Mouse (Mus musculus) hindbrain, embryonic 10.5 days (tissue): ENCODE results near the gene Arap1. TPM values are rescaled to one million over a fixed set of nuclear protein-coding genes. Genes with fewer than 3 reads are reported as not detected.

Experiments used
- DNase-seq: peaks from one replicate; pipeline ENCODE4 v3.0.0-alpha.2; 2017; ENCODE audit warnings: low spot score
- H3K27ac ChIP-seq: fragments of 300-500 bp; sonication (generic); 2 replicates; pipeline ENCODE4 v1.5.1; 2016; ENCODE audit warnings: mild to moderate bottlenecking, moderate library complexity
- H3K27me3 ChIP-seq: fragments of 300-500 bp; sonication (generic); 2 replicates; pipeline ENCODE4 v1.6.1; 2016; ENCODE audit warnings: mild to moderate bottlenecking; ENCODE audit not compliant: poor library complexity, insufficient read depth, severe bottlenecking
- H3K36me3 ChIP-seq: fragments of 300-500 bp; sonication (generic); 2 replicates; pipeline ENCODE4 v1.6.1; 2016; ENCODE audit warnings: mild to moderate bottlenecking, moderate library complexity
- H3K4me1 ChIP-seq: fragments of 300-500 bp; sonication (generic); replicated peaks from 2 replicates; pipeline ENCODE4 v1.6.1; 2016; ENCODE audit warnings: mild to moderate bottlenecking
- H3K4me3 ChIP-seq: fragments of 300-500 bp; sonication (generic); 2 replicates; pipeline ENCODE4 v1.5.1; 2016; ENCODE audit warnings: mild to moderate bottlenecking, moderate library complexity
- H3K9me3 ChIP-seq: fragments of 300-500 bp; sonication (generic); 2 replicates; pipeline ENCODE4 v1.6.1; 2016; ENCODE audit warnings: mild to moderate bottlenecking, moderate library complexity
- WGBS: fragments of 180-500 bp; shearing (Covaris S2); methylation state at CpG from one replicate; pipeline ENCODE4 v1.1.7; 2016; 5-methylcytosine and 5-hydroxymethylcytosine counted together
- polyA plus RNA-seq: library from polyadenylated mRNA; unstranded; fragments of >200 nt; fragmentation: Nextera tagmentation; extraction: Ambion mirVana; gene quantifications from 2 replicates; pipeline ENCODE4 v1.2.1, GENCODE M21; 2016

Gene Arap1
- polyA plus RNA-seq, 1 experiment from 2014 or later, result 19.2 TPM

DNA sequence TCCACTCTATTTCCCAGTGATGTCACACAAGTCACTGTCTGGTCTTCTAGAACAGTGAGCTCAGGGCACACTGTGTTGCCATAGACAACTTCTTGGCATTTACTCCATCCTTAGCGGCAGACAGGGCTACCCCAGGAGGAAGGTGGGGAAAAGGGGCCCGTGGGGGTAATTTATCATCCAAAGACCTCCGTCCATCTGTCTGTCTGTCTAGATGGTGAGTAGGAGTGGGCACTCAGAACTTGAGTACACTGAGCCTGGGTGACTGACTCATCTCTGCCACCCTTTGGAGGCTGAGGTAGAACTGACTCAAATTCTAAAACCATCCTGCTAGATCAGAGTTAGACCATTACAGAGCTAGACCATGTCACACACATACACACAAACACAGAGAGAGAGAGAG, 30.9 kb upstream of the Arap1 start, which contains the start of gene Stard10:
Gene Stard10, plus strand, starts transcription at position 73 of the 400 bp plus-strand sequence.
- no peak for DNase-seq
- Histone ChIP-seq H3K27me3 (peaks cover 45% of the 10 kb centered on the region), H3K36me3 (no peaks in the 10 kb centered on the region), H3K27ac (no peak within 1 kb of the TSS), H3K9me3 (no peaks in the 10 kb centered on the region), H3K4me3 (no peak within 1 kb of the TSS), H3K4me1 (peaks cover 18% of the 10 kb centered on the region)
- 86% methylated on average over 3 of the region's 3 CpGs for WGBS

DNA sequence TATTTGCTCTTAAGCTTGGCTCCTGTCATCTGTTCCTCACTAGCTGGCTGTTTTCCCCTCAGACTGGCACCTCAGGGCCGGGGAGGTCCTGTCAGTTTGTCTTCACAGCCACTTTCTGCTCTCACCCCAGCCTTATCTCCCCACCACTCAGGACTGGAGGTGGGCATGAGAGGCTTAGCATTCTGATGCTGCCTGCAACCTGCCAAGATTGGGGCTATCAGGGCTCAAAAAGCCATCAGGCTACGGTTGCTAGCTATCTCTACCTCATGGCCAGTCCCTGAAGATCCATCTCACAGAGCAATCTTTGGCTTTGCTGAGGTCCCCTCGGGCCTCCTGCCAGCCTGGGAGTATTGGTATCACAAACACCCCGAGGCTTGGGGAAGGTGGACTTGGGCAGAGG, 29.0 kb upstream of the Arap1 start:
- Histone ChIP-seq H3K36me3 (no peaks in the 10 kb centered on the region), H3K4me3 (no peak overlapping the region), H3K27me3 (peaks cover 63% of the 10 kb centered on the region), H3K9me3 (no peaks in the 10 kb centered on the region), H3K27ac (no peak overlapping the region), H3K4me1 (peaks cover 33% of the 10 kb centered on the region)
- WGBS, result 76% methylated on average over 4 of the region's 4 CpGs
- no peak for DNase-seq

DNA sequence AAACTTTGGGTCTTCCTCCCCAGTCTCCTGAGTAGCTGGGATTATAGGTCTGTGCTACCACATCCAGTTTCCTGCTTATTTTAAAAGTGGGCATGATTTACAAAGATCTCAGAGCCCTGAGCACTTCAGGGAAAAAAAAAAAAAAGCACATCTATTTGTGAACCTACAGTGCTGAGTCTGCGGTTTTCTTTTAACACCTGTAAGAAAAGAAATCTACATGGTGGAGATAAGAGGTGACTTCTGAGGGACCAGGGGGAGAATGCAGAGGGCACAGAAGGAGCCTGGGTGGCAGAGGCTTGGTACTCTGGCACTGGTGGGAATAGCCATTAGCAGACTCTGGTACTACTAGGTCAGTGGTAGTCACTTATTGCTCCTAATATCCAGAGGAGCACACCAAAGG, 28.1 kb upstream of the Arap1 start:
- Histone ChIP-seq H3K27me3 (peaks cover 65% of the 10 kb centered on the region), H3K4me3 (0 out of 2 replicates have a peak overlapping the region, but pooled peaks have one; percentile 82), H3K27ac (no peak overlapping the region), H3K9me3 (no peaks in the 10 kb centered on the region), H3K4me1 (peaks cover 37% of the 10 kb centered on the region), H3K36me3 (no peaks in the 10 kb centered on the region)
- DNase-seq, result no peak
- 86% methylated on average over 1 of the region's 1 CpGs for WGBS

DNA sequence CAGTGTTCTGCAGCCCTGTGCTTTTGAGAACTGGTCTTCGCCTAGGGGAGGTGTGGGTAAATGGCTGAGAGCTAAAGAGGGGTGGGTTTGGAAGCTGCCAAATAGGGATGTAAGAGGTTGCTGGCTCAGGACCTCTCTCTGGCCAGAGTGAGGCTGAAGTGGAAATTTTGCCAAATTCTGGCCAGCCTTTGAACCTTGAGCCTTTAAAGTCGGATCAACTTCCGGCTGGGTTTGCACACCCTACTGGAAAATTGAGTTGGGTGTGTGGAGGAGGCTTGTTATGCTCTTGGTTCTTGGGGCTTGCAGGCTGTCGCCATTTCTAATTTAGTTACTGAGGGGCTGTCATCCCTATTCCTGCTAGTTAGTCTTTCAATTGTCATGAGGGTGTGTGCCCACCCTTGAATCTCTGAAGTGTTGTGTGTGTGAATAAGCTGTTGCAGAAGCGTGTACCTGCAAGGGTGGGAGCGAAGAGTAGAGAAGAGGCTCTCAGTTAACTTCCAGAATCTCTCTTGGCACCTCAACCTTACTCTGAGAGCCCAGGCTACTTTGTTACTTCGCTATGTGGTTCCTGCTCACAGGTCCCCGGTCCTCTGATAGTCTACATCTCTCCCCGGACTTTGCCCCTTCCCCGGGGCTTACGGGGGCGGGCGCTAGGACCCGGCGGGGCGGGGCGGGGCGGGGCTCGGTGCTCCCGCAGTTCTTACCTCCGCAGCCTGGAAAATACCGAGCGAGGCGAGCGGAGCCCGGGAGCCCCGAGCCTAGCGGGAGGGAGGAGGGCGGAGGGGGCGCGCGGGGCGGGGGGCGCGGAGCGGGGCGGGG, 27.3 kb upstream of the Arap1 start:
- no peaks in the 10 kb centered on the region for H3K9me3 ChIP-seq
- 7% methylated on average over 29 of the region's 37 CpGs for WGBS
- peaks cover 68% of the 10 kb centered on the region for H3K27me3 ChIP-seq
- peak; percentile 62 for DNase-seq
- no peaks in the 10 kb centered on the region for H3K36me3 ChIP-seq
- peak overlapping the region; percentile 85 for H3K27ac ChIP-seq
- H3K4me3 ChIP-seq, result peak overlapping the region; percentile 82
- peaks cover 37% of the 10 kb centered on the region for H3K4me1 ChIP-seq

DNA sequence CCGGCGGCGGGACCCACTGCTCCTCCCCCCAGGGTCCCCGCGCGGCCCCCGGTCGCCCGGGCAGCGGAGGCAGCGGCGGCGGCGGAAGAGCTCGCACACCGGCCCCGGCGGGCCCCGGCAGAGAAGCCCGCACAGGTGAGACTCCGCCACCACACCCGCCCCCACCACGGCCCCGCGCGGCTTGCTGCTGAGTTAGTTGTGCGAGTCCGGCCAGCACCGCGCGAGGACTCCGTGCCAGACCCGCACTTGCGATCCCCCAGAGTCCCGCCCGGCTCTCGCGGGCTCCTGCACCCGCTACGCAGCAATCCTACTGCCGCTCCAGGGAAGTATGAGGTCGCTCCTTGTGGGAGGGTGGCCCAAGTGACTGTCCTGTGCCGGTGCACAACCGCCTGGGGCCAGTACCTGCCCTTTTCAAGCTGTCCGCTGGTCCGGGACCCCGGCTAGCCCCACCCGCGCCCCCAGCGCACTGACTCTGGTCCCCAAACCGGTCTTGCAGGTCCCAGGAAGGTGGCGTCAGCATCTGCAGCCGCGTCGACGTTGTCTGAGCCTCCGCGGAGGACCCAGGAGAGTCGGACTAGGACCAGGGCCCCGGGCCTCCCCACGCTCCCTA, 26.5 kb upstream of the Arap1 start:
- under 1% methylated on average over 60 of the region's 61 CpGs for WGBS
- peak; percentile 58 for DNase-seq
- peaks cover 37% of the 10 kb centered on the region for H3K4me1 ChIP-seq
- peak overlapping the region; percentile 82 for H3K4me3 ChIP-seq
- H3K27ac ChIP-seq, result peak overlapping the region; percentile 85
- no peaks in the 10 kb centered on the region for H3K9me3 ChIP-seq
- no peaks in the 10 kb centered on the region for H3K36me3 ChIP-seq
- H3K27me3 ChIP-seq, result peaks cover 68% of the 10 kb centered on the region

DNA sequence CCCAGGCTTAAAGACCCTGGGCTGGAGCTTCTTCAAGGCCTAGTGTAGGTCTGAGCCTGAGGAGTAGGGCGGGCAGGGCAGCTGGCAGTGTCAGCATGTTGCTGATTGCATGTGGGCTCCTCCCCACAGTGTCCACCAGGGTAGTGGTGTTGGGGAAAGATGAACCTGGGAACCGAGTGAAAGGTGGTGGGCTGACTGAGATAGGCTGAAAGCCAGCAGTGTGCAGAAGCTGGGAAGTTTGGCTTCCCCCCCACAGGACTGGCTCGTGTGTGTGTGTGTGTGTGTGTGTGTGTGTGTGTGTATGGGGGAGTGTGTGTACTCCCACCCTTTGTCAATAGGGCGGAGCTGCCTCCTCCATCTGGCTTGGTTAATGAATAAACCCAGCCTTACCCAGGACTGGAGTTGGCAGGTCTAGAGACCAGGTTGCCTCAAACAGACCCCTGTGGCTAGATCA, 24.7 kb upstream of the Arap1 start:
- Histone ChIP-seq H3K27ac (no peak overlapping the region), H3K4me3 (no peak overlapping the region), H3K36me3 (no peaks in the 10 kb centered on the region), H3K4me1 (peaks cover 37% of the 10 kb centered on the region), H3K9me3 (no peaks in the 10 kb centered on the region), H3K27me3 (peaks cover 61% of the 10 kb centered on the region)
- WGBS, result 71% methylated on average over 4 of the region's 4 CpGs
- DNase-seq, result no peak

DNA sequence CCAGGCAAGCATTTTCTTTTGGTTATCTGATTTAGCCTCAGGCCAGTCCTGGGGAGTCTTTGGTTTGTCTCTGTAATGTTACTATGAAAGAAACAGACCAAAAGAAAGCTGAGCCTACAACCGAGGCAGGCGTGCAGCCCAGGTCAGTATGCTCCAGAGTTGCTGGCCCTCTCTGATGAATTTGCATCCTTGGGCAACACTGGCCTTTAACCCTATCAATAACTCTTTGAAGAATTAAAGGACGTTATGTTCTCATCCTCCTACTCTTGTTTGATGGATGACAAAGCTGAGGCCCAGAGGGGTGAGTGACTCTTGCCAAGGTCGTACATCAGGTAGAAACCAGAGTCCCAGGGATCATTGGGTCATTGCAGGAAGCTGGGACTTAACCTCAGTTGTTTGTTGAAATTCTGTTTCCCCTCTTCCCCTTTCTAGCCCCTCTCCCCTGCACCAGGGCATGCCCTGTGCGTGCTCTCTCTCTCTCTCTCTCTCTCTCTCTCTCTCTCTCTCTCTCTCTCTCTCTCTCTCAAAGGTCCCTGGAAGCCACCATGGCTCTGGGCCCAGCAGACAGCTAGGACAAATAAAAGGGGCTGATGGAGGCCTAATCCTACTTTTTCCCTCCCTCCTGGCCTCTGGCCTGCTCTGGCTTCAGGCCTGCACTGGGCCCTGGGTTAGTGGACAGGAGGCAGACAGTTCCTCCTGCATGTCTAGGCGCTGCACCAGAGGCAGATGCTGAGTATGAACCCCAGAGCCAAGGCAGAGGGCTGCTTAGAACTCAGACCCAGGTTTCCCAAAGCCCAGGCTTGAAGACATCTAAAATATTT, 23.5 kb upstream of the Arap1 start:
- 69% methylated on average over 6 of the region's 6 CpGs for WGBS
- Histone ChIP-seq H3K36me3 (no peaks in the 10 kb centered on the region), H3K27ac (no peak overlapping the region), H3K4me3 (no peak overlapping the region), H3K9me3 (no peaks in the 10 kb centered on the region), H3K4me1 (peaks cover 45% of the 10 kb centered on the region), H3K27me3 (peaks cover 49% of the 10 kb centered on the region)
- no peak for DNase-seq

DNA sequence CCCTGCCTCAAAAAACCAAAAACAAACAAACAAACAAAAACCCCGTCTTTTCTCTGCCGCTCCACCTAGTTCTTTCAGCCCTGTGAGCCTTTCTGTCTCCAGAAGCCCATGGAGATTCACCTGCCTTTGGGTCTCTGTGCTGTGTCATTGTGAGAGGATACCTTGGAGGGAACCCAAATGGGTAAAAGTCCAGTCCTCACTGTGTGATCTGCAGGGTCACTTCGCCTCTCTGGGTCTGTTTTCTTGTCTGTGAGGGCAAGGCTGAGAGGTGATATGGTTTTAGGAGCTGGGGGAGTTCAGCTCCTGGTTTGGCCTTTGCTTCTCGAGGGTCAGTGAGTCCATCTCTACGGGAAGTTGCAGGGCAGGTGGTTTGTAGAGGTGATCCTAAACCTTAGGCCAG, 21.9 kb upstream of the Arap1 start:
- Histone ChIP-seq H3K4me1 (peaks cover 49% of the 10 kb centered on the region), H3K36me3 (no peaks in the 10 kb centered on the region), H3K27ac (no peak overlapping the region), H3K9me3 (no peaks in the 10 kb centered on the region), H3K4me3 (no peak overlapping the region), H3K27me3 (peaks cover 33% of the 10 kb centered on the region)
- 80% methylated on average over 5 of the region's 5 CpGs for WGBS
- DNase-seq, result no peak

DNA sequence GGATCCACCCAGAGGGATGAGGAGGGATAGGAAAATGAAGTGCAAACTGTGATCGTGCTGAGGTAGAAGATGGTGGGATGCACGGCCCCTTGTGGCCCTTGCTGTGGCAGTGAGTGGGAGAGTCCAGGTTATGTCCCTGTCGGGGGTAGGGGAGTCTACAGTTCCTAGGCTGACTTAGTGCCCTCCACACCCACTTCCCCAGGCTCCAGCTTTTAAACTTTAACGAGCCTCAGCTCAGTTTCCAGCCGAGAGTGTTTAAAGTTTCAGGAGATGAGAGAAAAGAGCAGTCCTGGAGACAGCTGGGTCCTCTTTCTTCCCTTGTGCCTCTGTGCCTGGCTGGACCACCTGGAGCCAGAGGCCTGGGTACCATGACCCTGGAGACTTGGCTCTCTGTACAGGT, 20.6 kb upstream of the Arap1 start:
- no peaks in the 10 kb centered on the region for H3K9me3 ChIP-seq
- peaks cover 21% of the 10 kb centered on the region for H3K27me3 ChIP-seq
- no peaks in the 10 kb centered on the region for H3K36me3 ChIP-seq
- H3K4me3 ChIP-seq, result no peak overlapping the region
- WGBS, result 61% methylated on average over 5 of the region's 5 CpGs
- H3K4me1 ChIP-seq, result peaks cover 38% of the 10 kb centered on the region
- H3K27ac ChIP-seq, result no peak overlapping the region
- DNase-seq, result no peak

DNA sequence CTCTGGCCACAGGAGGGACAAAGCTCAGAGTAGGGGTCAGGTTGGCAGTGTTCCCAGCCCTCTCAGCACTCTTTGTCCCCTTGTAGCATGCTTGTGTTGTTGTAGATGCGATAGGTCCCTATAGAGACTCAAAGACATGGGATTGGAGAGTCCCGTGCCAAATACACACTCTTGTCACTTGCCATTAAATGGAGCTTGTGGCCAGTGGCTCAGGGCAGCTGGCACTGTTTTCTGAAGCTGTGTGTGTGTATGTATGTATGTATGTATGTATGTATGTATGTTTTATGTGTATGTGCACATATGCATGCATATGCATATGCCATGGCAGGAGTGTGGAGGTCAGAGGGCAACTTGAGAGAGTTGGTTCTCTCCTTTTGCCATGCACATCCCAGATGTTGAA, 20.1 kb upstream of the Arap1 start:
- no peaks in the 10 kb centered on the region for H3K36me3 ChIP-seq
- 86% methylated on average over 2 of the region's 2 CpGs for WGBS
- DNase-seq, result no peak
- H3K9me3 ChIP-seq, result no peaks in the 10 kb centered on the region
- H3K4me3 ChIP-seq, result no peak overlapping the region
- H3K27ac ChIP-seq, result no peak overlapping the region
- peaks cover 35% of the 10 kb centered on the region for H3K4me1 ChIP-seq
- H3K27me3 ChIP-seq, result peaks cover 15% of the 10 kb centered on the region

DNA sequence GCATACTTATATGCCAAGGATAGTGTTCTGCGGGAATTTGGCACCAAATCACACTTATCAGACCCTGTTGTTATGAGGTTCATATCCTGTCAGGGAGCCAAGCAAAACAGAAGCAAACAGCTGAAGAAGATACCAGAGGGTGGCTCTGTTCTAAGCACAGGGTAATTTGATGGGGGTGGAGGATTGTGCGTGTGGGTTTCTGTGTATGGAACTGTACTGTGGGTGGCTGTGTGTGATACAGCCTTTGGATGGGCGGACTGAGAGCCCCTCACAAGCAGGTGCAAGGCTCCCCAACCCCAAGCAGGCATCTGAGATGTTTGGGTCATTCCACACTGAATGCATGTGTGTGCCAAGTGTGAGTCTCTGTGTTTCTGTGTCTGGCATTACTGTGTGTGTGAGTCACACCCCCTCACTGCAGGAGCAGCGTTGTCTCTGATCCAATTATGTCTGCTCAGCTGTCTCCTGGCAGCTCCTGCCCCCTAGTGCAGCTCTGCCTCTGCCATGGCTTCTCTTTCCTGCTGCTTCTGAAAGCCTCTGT, 19.2 kb upstream of the Arap1 start:
- H3K27me3 ChIP-seq, result peaks cover 6% of the 10 kb centered on the region; the same call in 1 of the 2 replicates
- 75% methylated on average over 4 of the region's 4 CpGs for WGBS
- H3K4me3 ChIP-seq, result no peak overlapping the region
- DNase-seq, result no peak
- no peaks in the 10 kb centered on the region for H3K36me3 ChIP-seq
- H3K4me1 ChIP-seq, result peaks cover 29% of the 10 kb centered on the region; the same call in 1 of the 2 replicates
- no peak overlapping the region for H3K27ac ChIP-seq
- no peaks in the 10 kb centered on the region for H3K9me3 ChIP-seq

DNA sequence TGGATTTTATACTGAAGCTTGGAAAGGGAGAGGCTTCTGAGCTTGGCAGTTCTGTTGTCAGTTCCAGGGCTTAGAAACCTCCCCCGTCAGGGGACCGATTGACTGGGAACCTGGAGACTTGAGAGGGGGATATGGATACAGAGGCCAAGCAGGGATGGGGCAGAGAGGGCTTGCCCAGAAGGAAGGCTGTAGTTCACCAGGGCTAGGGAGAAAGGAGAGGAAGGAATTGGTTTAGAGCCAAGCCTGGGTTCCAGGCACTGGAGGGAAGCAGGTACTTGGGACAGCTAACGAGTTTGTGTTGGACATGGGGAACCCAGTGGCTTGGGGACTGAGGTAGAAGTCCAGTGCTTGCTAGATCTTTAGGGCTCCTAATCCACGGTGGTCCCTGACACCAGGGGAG, 18.3 kb upstream of the Arap1 start:
- Histone ChIP-seq H3K9me3 (no peaks in the 10 kb centered on the region), H3K27ac (no peak overlapping the region), H3K27me3 (peaks cover 4% of the 10 kb centered on the region; the same call in 1 of the 2 replicates), H3K4me1 (peaks cover 26% of the 10 kb centered on the region; the same call in 1 of the 2 replicates), H3K36me3 (no peaks in the 10 kb centered on the region), H3K4me3 (no peak overlapping the region)
- WGBS, result 77% methylated on average over 4 of the region's 4 CpGs
- DNase-seq, result no peak
